9 mouse cellular contexts compared by ENCODE assay signal in genomic region chr4:133090276-133090719, GRCm38 (mm10). TPM values are rescaled to one million over a fixed set of nuclear protein-coding genes. Genes with fewer than 3 reads are reported as not detected.
A peak's percentile ranks its signal among the peaks of the same experiment; 100 is the strongest.
DNase-seq lines count a peak whose midpoint lies in the region; ATAC-seq and TF ChIP-seq lines count a peak whose summit lies in the region.
"Had no signal": no experiment of that assay in that cellular context is flagged by ENCODE, and none has a peak within 500 bp of the region (broad histone marks: within the 10 kb centered on the region; RNA-seq: fewer than 3 reads in every experiment).

No protein-coding gene starts in this region.

- no peaks in the 10 kb centered on the region for H3K36me3 ChIP-seq in heart, embryonic 11.5 days (ENCODE audit: control insufficient read depth, insufficient read depth, low read length)
- H3K36me3 ChIP-seq in ES-Bruce4 (ENCODE audit: control insufficient read depth, insufficient read depth, low read length, poor library complexity, severe bottlenecking), result no peaks in the 10 kb centered on the region
- H3K36me3 ChIP-seq in hindbrain, embryonic 10.5 days, result no peaks in the 10 kb centered on the region
- no peaks in the 10 kb centered on the region for H3K36me3 ChIP-seq in liver, postnatal 0 days (replicated peaks; ENCODE audit: insufficient read depth, low read length)

- H3K4me2 ChIP-seq in heart, embryonic 11.5 days, result peak overlapping the region; percentile 15
- peak overlapping the region; percentile 16; the same call in 1 of the 2 replicates for H3K4me2 ChIP-seq in liver, postnatal 0 days (ENCODE audit: low read depth, low read length)

- no peak overlapping the region for H3K4me3 ChIP-seq in heart, embryonic 11.5 days (ENCODE audit: low read depth, low read length)
- H3K4me3 ChIP-seq in ES-Bruce4 (ENCODE audit: low read depth, low read length), result no peak overlapping the region
- peak overlapping the region; percentile 7; the same call in 1 of the 2 replicates for H3K4me3 ChIP-seq in hindbrain, embryonic 10.5 days
- H3K4me3 ChIP-seq in liver, postnatal 0 days (ENCODE audit: low read depth, low read length), result no peak overlapping the region

- H3K9ac ChIP-seq in heart, embryonic 11.5 days (ENCODE audit: low read depth, low read length), result peak overlapping the region; percentile 12
- no peak overlapping the region for H3K9ac ChIP-seq in ES-Bruce4 (ENCODE audit: low read depth, poor library complexity, severe bottlenecking)
- H3K9ac ChIP-seq in liver, postnatal 0 days (replicated peaks), result peak overlapping the region; percentile 28; the same call in 1 of the 2 replicates

- 29% methylated on average over 8 of the region's 8 CpGs for WGBS in heart, embryonic 11.5 days (ENCODE audit: insufficient replicate concordance)
- 47% methylated on average over 8 of the region's 8 CpGs for WGBS in hindbrain, embryonic 10.5 days
- 62% methylated on average over 8 of the region's 8 CpGs for WGBS in liver, postnatal 0 days (ENCODE audit: insufficient replicate concordance)

- TF ChIP-seq EP300 in ES-Bruce4 (IDR thresholded peaks at IDR 0.05; ENCODE audit: insufficient read depth, low read depth, low read length), result no peak
- no peak for TF ChIP-seq EP300 in liver, postnatal 0 days (IDR thresholded peaks at IDR 0.05; ENCODE audit: low read depth)

- ATAC-seq in heart, embryonic 11.5 days (replicated peaks; ENCODE audit: insufficient number of reproducible peaks, low FRiP score, low TSS enrichment), result no peak
- no peak for ATAC-seq in liver, postnatal 0 days
- ATAC-seq in CD4-positive, CD25-positive, alpha-beta regulatory T cell, adult 4 months, result no peak

- no peaks in the 10 kb centered on the region for H3K9me3 ChIP-seq in heart, embryonic 11.5 days (replicated peaks; ENCODE audit: control insufficient read depth, low read length)
- H3K9me3 ChIP-seq in ES-Bruce4 (replicated peaks; ENCODE audit: control insufficient read depth, insufficient read depth, low read length, poor library complexity, severe bottlenecking), result no peaks in the 10 kb centered on the region
- no peaks in the 10 kb centered on the region for H3K9me3 ChIP-seq in hindbrain, embryonic 10.5 days
- H3K9me3 ChIP-seq in liver, postnatal 0 days (ENCODE audit: low read length), result no peaks in the 10 kb centered on the region

- no peak for TF ChIP-seq CTCF in ES-Bruce4 (IDR thresholded peaks at IDR 0.05; ENCODE audit: low read depth, low read length)
- TF ChIP-seq CTCF in liver, postnatal 0 days (IDR thresholded peaks at IDR 0.05; ENCODE audit: low read depth), result no peak

- intact Hi-C loops in left cerebral cortex, postnatal 10 days (cut with DNase I), result loop anchor here (5.0 kb wide), 1 partner anchor 107 kb away; no protein-coding TSS in a partner anchor

- peaks cover 87% of the 10 kb centered on the region for H3K4me1 ChIP-seq in heart, embryonic 11.5 days (ENCODE audit: control insufficient read depth, insufficient read depth, low read length)
- H3K4me1 ChIP-seq in ES-Bruce4 (ENCODE audit: control insufficient read depth, insufficient read depth, low read length), result peaks cover 19% of the 10 kb centered on the region
- peaks cover 82% of the 10 kb centered on the region for H3K4me1 ChIP-seq in hindbrain, embryonic 10.5 days (replicated peaks)
- H3K4me1 ChIP-seq in liver, postnatal 0 days (ENCODE audit: insufficient read depth), result peaks cover 61% of the 10 kb centered on the region

- no peak for TF ChIP-seq POLR2A in ES-Bruce4 (IDR thresholded peaks at IDR 0.05; ENCODE audit: insufficient read depth, low read length)

- DNase-seq in heart, adult 9 months (ENCODE audit: low spot score in 2 of 2), result no peak
- DNase-seq in hindbrain, embryonic 10.5 days (ENCODE audit: low spot score), result no peak
- DNase-seq in liver, postnatal 0 days, result no peak
- no peak for DNase-seq in spleen, postnatal 36 days (ENCODE audit: low spot score in 2 of 2)
- no peak for DNase-seq in left cerebral cortex, postnatal 10 days (ENCODE audit: extremely low spot score in 1 of 2, low spot score in 2 of 2)
- DNase-seq: right cerebral cortex, adult 18-20 months had no signal

- peak overlapping the region; percentile 86 for H3K27ac ChIP-seq in heart, embryonic 11.5 days (ENCODE audit: low read depth, low read length)
- H3K27ac ChIP-seq in ES-Bruce4 (ENCODE audit: insufficient read depth, low read length), result 0 out of 2 replicates have a peak overlapping the region, but pooled peaks have one; percentile 7
- H3K27ac ChIP-seq in hindbrain, embryonic 10.5 days, result peak overlapping the region; percentile 73
- peak overlapping the region; percentile 19; the same call in 1 of the 2 replicates for H3K27ac ChIP-seq in liver, postnatal 0 days (ENCODE audit: low read depth)

- 0 out of 2 replicates have a peak, but pooled peaks cover under 1% of the 10 kb centered on the region for H3K27me3 ChIP-seq in heart, embryonic 11.5 days (ENCODE audit: control insufficient read depth, insufficient read depth, low read length)
- H3K27me3 ChIP-seq in ES-Bruce4 (ENCODE audit: control insufficient read depth, insufficient read depth, low read length, poor library complexity, severe bottlenecking), result no peaks in the 10 kb centered on the region
- H3K27me3 ChIP-seq in hindbrain, embryonic 10.5 days (ENCODE audit: insufficient read depth, poor library complexity, severe bottlenecking), result peaks cover 66% of the 10 kb centered on the region
- H3K27me3 ChIP-seq in liver, postnatal 0 days (ENCODE audit: insufficient read depth, low read length), result 0 out of 2 replicates have a peak, but pooled peaks cover 7% of the 10 kb centered on the region

RNA-seq across cellular contexts. Expression of gene Wasf2, which starts 40.0 kb away (rescaled TPM):
- polyA plus RNA-seq in heart, embryonic 11.5 days (2014; fragmentation: Nextera tagmentation; extraction: Ambion mirVana), result 37.3 and 55.8 TPM in 2 replicates
- 102 and 103 TPM in 2 replicates for polyA plus RNA-seq in ES-Bruce4 (2011; ENCODE audit: insufficient read depth, insufficient read length, low read depth, missing spikeins)
- 42.1 and 67.1 TPM in 2 replicates for polyA plus RNA-seq in hindbrain, embryonic 10.5 days (2016; fragmentation: Nextera tagmentation; extraction: Ambion mirVana)
- polyA plus RNA-seq in liver, postnatal 0 days (2015; fragmentation: Nextera tagmentation; extraction: Ambion mirVana), result 35.8 and 43.1 TPM in 2 replicates
- 10 to 100 TPM; 69.2 to 76.3 TPM for polyA plus RNA-seq in CD4-positive, CD25-positive, alpha-beta regulatory T cell, adult 4 months (2017; shearing (Covaris generic))
- 10 to 100 TPM; 23.9 to 38.5 TPM for total RNA-seq in left cerebral cortex, postnatal 10 days (2021)

Comparison
In these comparisons a context has a peak if more than half of its experiments do, and no peak if none do; other contexts are left out.
1. H3K27ac ChIP-seq: peak in every context shown above with its lines; median percentile 86 in heart, embryonic 11.5 days; 73 in hindbrain, embryonic 10.5 days; 19 in liver, postnatal 0 days; 7 in ES-Bruce4.